Mouse (Mus musculus): ENCODE measurements at regions not wholly inside any gene's neighbourhood (a gene's known extent, or its start where the extent isn't known, plus 50 kb on each side); places are given as distances from the start of the nearest gene placed in this dataset.

GRCm38 (mm10) chr16:25557181-25557580 lies 126.4 kb upstream of the Trp63 start:
- no peak for TF ChIP-seq POLR2A (IDR thresholded peaks at IDR 0.05; ENCODE audit: borderline replicate concordance, extremely low read depth, low read depth, low read length)
- no peak for TF ChIP-seq CTCF (IDR thresholded peaks at IDR 0.05; ENCODE audit: insufficient read depth, low read length)

Data from lung, adult 2 months (tissue).